Mouse (Mus musculus) heart, embryonic 12.5 days (tissue): ENCODE results near the gene Ppm1n. TPM values are rescaled to one million over a fixed set of nuclear protein-coding genes. Genes with fewer than 3 reads are reported as not detected.

Source experiments
- ATAC-seq: fragments of 200-750 bp; cut with Nextera tagmentation; 2 replicates; pipeline ENCODE4 v1.8.0; 2017; ENCODE audit warnings: moderate TSS enrichment, moderate library complexity; ENCODE audit not compliant: insufficient number of reproducible peaks, low FRiP score
- H3K27ac ChIP-seq: fragments of 300-500 bp; sonication (generic); 2 replicates; pipeline ENCODE4 v1.5.1; 2016; ENCODE audit warnings: mild to moderate bottlenecking, moderate library complexity; ENCODE audit not compliant: poor library complexity, severe bottlenecking
- H3K27me3 ChIP-seq: fragments of 300-500 bp; sonication (generic); replicated peaks from 2 replicates; pipeline ENCODE4 v1.6.1; 2016; ENCODE audit warnings: mild to moderate bottlenecking, moderate library complexity
- H3K36me3 ChIP-seq: fragments of 300-500 bp; sonication (generic); 2 replicates; pipeline ENCODE4 v1.6.1; 2016; ENCODE audit warnings: mild to moderate bottlenecking, moderate library complexity
- H3K4me1 ChIP-seq: fragments of 300-500 bp; sonication (generic); replicated peaks from 2 replicates; pipeline ENCODE4 v1.6.1; 2016; ENCODE audit warnings: mild to moderate bottlenecking
- H3K4me2 ChIP-seq: fragments of 300-500 bp; sonication (generic); 2 replicates; pipeline ENCODE4 v1.6.1; 2016; ENCODE audit warnings: mild to moderate bottlenecking, moderate library complexity
- H3K4me3 ChIP-seq: fragments of 300-500 bp; sonication (generic); 2 replicates; pipeline ENCODE4 v1.5.1; 2016; ENCODE audit warnings: mild to moderate bottlenecking
- H3K9ac ChIP-seq: fragments of 300-500 bp; sonication (generic); 2 replicates; pipeline ENCODE4 v1.6.1; 2016; ENCODE audit warnings: mild to moderate bottlenecking, moderate library complexity
- H3K9me3 ChIP-seq: fragments of 300-500 bp; sonication (generic); replicated peaks from 2 replicates; pipeline ENCODE4 v1.6.1; 2016; ENCODE audit warnings: mild to moderate bottlenecking, moderate library complexity
- WGBS: fragments of 180-500 bp; shearing (Covaris S2); methylation state at CpG from one replicate; pipeline ENCODE4 v1.1.7; 2016; 5-methylcytosine and 5-hydroxymethylcytosine counted together
- polyA plus RNA-seq: library from polyadenylated mRNA; unstranded; fragments of >200 nt; fragmentation: Nextera tagmentation; extraction: Ambion mirVana; gene quantifications from 2 replicates; pipeline ENCODE4 v1.2.1, GENCODE M21; 2016

Ppm1n gene
- polyA plus RNA-seq, 1 experiment from 2014 or later: not detected

- H3K4me1 ChIP-seq: peaks cover 25% of the 10 kb centered on the region
- peak; percentile 95 for ATAC-seq
- H3K36me3 ChIP-seq: peaks cover 21% of the 10 kb centered on the region
- peak within 1 kb of the TSS; percentile 83 for H3K9ac ChIP-seq
- H3K9me3 ChIP-seq: no peaks in the 10 kb centered on the region
- H3K27me3 ChIP-seq: no peaks in the 10 kb centered on the region
- peak within 1 kb of the TSS; percentile 80 for H3K4me2 ChIP-seq
- peak within 1 kb of the TSS; percentile 99 for H3K27ac ChIP-seq
- H3K4me3 ChIP-seq: peak within 1 kb of the TSS; percentile 63
- under 1% methylated on average over 84 of the region's 91 CpGs for WGBS
Measured at GRCm38 (mm10) chr7:19227883-19228792, 51.7 kb downstream of the Ppm1n start, which contains the start of gene Opa3. Gene Opa3 (plus strand): TSS chr7:19228334.

GRCm38 (mm10) chr7:19226817-19227797, 52.8 kb downstream of the Ppm1n start:
- peaks cover 15% of the 10 kb centered on the region for H3K36me3 ChIP-seq
- peak overlapping the region; percentile 83 for H3K9ac ChIP-seq
- H3K27me3 ChIP-seq: no peaks in the 10 kb centered on the region
- no peaks in the 10 kb centered on the region for H3K9me3 ChIP-seq
- peak overlapping the region; percentile 63 for H3K4me3 ChIP-seq
- peaks cover 25% of the 10 kb centered on the region for H3K4me1 ChIP-seq
- peak overlapping the region; percentile 79 for H3K4me2 ChIP-seq
- no peak for ATAC-seq
- 14% methylated on average over 20 of the region's 20 CpGs for WGBS
- peak overlapping the region; percentile 99 for H3K27ac ChIP-seq

Other genes starting within 250 kb of the Ppm1n start
- not detected in 2 replicates for gene Rsph6a, start 225.4 kb downstream of the Ppm1n start, polyA plus RNA-seq
- 15.4 and 15.5 TPM in 2 replicates for gene Dmwd, start 203.8 kb downstream of the Ppm1n start, polyA plus RNA-seq
- 16.4 and 17.2 TPM in 2 replicates for gene Dmpk, start 196.2 kb downstream of the Ppm1n start, polyA plus RNA-seq
- gene Six5, start 185.5 kb downstream of the Ppm1n start, polyA plus RNA-seq: 7.1 and 7.2 TPM in 2 replicates
- 2.2 TPM in 2 replicates for gene Gm4969, start 161.7 kb downstream of the Ppm1n start, polyA plus RNA-seq
- 10.2 and 11.2 TPM in 2 replicates for gene Fbxo46, start 160.2 kb downstream of the Ppm1n start, polyA plus RNA-seq
- gene Qpctl, start 130.8 kb downstream of the Ppm1n start, polyA plus RNA-seq: 10.0 TPM in 2 replicates
- gene Snrpd2, start 130.3 kb downstream of the Ppm1n start, polyA plus RNA-seq: 101 TPM in 2 replicates
- gene Gipr, start 113.9 kb downstream of the Ppm1n start, polyA plus RNA-seq: 8.0 and 9.7 TPM in 2 replicates
- 17.7 and 18.2 TPM in 2 replicates for gene Eml2, start 103.6 kb downstream of the Ppm1n start, polyA plus RNA-seq
- 0.97 and 1.1 TPM in 2 replicates for gene Gpr4, start 67.5 kb downstream of the Ppm1n start, polyA plus RNA-seq
- gene Opa3, start 51.7 kb downstream of the Ppm1n start, polyA plus RNA-seq: 37.0 and 38.4 TPM in 2 replicates
- gene Vasp, start 8.2 kb downstream of the Ppm1n start, polyA plus RNA-seq: 93.7 and 99.0 TPM in 2 replicates
- 23.6 and 26.7 TPM in 2 replicates for gene Rtn2, start 2.6 kb upstream of the Ppm1n start, polyA plus RNA-seq
- 0.37 and 0.55 TPM in 2 replicates for gene Fosb, start 30.0 kb upstream of the Ppm1n start, polyA plus RNA-seq
- 59.2 and 66.0 TPM in 2 replicates for gene Ercc1, start 64.7 kb upstream of the Ppm1n start, polyA plus RNA-seq
- gene Cd3eap, start 79.4 kb upstream of the Ppm1n start, polyA plus RNA-seq: 17.6 and 18.4 TPM in 2 replicates
- gene Ppp1r13l, start 79.7 kb upstream of the Ppm1n start, polyA plus RNA-seq: 17.5 and 19.4 TPM in 2 replicates
- gene Ercc2, start 101.9 kb upstream of the Ppm1n start, polyA plus RNA-seq: 15.9 and 17.5 TPM in 2 replicates
- gene Klc3, start 124.0 kb upstream of the Ppm1n start, polyA plus RNA-seq: 4.2 and 4.6 TPM in 2 replicates
- 60.6 and 62.3 TPM in 2 replicates for gene Ckm, start 124.7 kb upstream of the Ppm1n start, polyA plus RNA-seq
- gene Mark4, start 178.8 kb upstream of the Ppm1n start, polyA plus RNA-seq: 11.4 and 11.7 TPM in 2 replicates
- 2.9 and 3.1 TPM in 2 replicates for gene Exoc3l2, start 183.3 kb upstream of the Ppm1n start, polyA plus RNA-seq
- gene Bloc1s3, start 228.3 kb upstream of the Ppm1n start, polyA plus RNA-seq: 2.4 TPM in 2 replicates
- gene Trappc6a, start 228.3 kb upstream of the Ppm1n start, polyA plus RNA-seq: 66.4 and 74.0 TPM in 2 replicates
- 0.08 TPM in 1 of 2 replicates, not detected in the other for gene Nkpd1, start 237.8 kb upstream of the Ppm1n start, polyA plus RNA-seq